Mouse (Mus musculus): ENCODE data around the gene Rxfp2.

Gene Rxfp2

DNA sequence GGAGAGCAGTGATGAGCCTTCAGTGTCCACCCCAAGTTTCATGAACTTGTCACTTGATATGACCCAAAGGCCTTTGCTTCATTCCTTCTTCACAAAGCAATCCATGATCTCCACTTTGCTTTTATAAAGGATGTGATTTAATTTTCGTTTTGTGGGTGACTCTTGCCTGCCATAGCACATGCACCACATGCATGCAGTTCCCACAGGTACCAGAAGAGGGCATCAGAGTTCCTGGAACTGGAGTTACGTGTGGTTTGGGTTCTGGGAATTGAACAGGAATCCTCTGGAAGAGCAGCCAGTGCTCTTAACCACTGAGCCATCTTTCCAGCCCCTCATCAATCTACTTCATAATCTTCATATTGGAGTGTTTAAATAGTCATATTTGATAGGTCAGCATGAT lies 26.1 kb downstream of the Rxfp2 start:
- no peak for DNase-seq (ENCODE audit: low spot score in 2 of 2)

DNA sequence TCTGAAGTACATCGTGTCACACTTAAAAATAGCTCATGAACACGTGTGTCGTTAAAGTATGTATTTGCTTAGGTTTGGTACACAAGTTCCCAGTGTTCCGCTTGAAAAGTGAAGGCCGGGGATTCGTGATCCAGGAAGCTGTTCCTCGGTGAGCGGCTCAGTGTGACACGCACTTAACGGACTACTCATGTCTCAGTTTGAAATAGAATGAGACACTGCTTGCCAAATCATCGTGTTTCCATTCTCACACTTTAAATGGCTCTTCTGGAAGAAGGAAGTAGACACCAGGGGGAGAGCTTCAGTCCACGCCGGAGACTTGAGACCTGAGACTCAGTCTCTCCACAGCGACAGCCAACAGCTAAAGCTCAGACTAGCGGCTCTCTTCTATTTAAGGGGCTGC lies 28.0 kb downstream of the Rxfp2 start:
- DNase-seq (ENCODE audit: low spot score in 2 of 2): no peak

DNA sequence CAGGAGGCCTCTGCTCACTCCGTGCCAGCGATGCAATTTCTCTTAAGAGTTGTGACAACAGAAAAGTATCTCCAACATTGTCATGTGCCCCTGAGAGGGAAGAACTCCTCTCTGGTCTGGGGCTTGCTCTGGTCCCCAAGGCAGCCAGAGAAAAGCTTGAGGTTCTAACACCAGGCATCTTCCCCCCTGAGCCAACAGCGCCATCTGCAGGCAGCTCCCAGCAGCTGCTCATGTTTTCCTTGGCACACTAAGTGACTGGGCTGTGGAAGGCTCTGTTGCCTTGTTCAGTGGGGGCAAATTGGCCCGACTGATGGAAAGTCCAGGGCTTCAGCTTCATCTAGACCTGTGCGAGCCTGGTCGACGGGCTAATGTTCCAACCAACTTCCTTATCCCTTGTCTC lies 31.5 kb downstream of the Rxfp2 start:
- no peak for DNase-seq (ENCODE audit: low spot score in 2 of 2)

DNA sequence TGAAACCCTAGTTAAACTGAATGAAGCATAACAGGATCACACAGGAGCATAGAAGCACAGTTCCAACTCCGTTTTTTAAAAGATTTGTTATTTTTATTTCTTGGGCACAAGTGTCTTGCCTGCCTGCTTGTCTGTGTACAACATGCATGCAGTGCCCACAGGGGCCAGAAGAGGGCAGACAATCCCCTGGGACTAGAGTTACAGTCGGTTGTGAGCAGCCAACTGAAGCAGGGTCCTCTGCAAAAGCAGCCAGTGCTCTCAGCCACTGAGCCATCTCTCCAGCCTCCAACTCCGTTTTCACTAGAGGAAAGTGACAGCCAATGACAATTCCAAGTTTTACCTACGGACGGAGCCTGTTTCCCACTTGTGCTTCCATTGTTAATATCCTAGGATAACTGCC lies 33.4 kb downstream of the Rxfp2 start:
- no peak for DNase-seq (ENCODE audit: low spot score in 2 of 2)

DNA sequence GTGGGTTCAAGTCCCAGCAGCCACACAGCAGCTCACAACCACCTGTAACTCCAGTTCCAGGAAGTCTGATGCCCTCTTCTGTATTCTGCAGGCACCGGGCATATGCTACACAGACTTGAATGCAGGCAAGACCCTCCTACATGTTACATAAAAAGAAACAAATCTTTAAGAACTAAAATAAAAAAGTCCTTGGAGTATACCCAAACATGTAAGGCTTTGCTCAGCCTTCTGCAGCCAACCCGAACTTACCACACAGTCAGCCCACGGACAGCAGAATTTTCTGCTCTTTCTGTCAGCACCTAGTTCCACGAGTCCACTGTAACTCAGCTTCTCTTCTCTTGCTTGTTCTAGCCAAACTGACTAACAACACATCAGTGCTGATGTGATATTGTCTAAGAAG lies 34.8 kb downstream of the Rxfp2 start:
- DNase-seq (ENCODE audit: low spot score in 2 of 2): no peak

DNA sequence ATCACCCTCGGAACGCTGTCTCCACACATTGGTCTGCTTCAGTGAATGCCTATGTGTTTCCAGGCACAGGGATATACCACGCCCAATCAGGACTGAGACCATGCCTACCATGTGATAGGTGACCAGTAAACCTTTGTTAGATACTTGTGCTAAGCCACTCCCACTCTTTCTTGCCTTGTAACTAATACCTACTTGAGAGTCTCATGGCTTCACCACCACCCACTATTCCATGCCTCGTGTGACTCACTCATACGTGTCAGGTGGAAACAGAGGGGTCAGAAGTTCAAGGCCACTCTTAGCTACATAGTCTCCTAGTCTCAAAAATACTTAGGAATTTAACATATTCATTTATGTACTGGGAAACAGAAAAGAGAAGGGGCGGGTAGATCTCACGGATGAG lies 35.5 kb downstream of the Rxfp2 start:
- DNase-seq (ENCODE audit: low spot score in 2 of 2): no peak

DNA sequence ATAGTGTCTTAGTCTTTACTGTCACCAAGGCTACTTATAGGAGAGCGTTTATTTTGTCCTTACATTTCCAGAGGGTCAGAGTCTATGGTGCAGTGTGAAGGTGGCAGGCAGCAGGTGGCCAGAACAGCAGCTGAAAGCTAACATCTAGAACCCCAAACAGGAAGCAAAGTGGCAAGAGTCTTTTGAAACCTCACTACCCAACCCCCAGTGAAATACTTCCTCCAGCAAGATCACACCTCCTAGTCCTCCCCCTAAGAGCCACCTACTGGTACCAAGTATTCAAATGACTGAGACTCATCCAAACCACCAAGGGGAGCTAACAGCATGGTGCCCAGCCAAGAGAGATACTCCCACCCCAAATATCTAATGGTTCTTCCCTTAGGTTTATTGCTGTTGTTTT lies 36.8 kb downstream of the Rxfp2 start:
- DNase-seq (ENCODE audit: low spot score in 2 of 2): no peak

DNA sequence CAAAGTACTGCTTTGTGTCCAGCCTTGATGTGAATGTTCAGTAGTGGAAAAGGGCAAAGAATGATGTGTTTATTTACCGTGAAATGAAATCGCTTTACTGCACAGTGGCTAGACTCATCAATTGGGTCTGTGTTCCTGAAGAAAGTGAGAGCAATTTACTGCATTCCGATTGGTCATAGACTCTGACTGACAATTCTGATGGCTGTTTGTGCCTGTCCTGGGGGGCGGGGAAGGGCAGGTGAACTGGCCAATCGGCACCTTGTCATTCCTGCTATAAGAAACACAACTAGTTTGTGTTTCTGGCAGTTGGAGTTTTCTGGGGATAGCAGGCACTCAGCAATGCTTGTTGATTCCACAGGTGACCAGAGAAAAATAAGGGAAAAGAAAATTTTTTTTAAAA lies 37.6 kb downstream of the Rxfp2 start:
- no peak for DNase-seq (ENCODE audit: low spot score in 2 of 2)

DNA sequence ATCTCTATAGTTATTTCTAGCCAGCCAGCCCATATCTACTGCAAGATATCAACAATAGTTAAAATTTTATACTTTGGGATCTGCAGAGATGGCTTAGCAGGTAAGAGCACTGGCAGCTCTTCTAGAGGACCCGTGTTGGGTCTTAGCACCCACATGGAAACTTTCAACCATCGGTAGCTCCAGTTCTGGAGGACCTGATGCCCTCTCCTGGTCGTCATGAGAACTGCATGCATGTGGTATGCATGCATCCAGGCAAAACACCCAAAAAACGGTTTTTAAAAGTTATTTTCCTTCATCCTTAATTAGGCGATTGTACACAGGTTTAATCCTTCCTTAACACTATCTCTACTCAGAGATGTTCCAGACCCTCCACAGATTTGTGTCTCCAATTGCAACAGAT lies 40.4 kb downstream of the Rxfp2 start:
- DNase-seq (ENCODE audit: low spot score in 2 of 2): no peak

DNA sequence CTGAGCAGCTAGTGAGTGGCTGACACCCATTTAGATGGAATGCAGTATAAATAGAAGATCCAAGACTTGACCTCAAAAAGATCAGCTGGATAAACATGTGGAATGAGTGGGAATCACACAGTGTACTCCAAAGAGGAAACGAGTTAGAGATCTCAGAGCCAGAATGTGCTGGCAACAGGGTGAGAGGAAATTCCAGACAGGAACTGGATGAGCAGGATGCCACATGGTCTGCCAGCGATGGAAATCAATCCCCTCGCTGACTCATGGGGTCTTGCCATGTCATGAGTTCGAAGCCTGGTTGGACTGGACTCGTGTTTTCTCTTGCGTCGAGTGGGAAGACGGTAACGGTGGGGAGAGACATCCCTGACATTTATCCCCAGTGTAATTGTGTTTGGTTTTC lies 41.0 kb downstream of the Rxfp2 start:
- no peak for DNase-seq (ENCODE audit: low spot score in 2 of 2)

DNA sequence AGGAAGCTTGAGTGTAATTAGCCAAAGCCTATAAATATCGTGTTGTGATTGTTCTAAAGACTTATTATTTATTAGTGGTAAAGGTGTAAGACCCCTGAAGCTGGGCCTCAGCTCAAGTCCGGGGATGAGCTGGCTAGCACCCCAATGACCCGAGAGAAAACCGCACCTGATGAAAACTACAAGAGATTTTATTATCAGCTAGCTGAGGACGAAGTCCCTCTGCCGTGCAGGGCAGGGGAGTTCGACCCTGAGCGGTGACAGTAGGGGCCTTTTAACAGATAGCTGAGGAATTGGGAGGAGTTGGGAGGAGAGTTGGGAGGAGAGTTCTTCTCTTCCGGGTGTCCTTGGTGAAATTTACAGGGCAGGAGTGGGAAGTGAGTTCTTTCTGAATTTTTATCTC lies 42.6 kb downstream of the Rxfp2 start:
- DNase-seq (ENCODE audit: low spot score in 2 of 2): no peak

DNA sequence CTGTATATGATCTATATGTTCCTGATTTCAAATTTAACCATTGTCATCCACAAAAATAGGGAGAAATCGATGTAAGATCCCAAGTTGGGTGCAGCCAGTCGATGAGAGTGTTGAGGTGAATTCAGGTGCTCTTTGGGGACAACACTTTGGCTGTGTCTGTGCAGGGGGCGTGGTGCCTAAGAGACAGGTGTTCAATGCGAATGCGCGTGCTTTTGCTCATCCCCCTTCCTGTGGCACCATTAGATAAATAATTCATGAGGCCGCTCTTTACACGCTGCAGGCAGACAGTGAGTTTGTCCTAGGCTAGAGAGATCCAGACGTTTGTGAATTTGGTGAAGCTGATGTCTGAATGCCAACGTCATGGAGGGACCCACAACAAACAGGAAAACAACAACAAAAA lies 45.8 kb downstream of the Rxfp2 start:
- no peak for DNase-seq (ENCODE audit: low spot score in 2 of 2)

DNA sequence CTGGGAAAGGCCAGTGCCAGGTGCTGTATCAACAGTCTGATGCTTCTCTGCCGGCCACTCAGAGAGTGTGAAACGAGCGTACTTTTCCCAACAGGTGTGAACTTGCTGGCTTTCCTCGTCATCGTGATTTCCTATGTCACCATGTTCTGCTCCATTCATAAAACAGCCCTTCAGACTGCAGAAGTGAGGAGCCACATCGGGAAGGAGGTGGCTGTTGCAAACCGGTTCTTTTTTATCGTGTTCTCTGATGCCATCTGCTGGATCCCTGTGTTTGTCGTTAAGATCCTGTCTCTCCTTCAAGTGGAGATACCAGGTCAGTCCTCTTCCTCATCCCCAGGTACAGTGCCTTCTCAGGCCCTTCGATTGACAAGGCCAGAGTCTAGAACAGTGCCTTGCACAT lies 51.6 kb downstream of the Rxfp2 start:
- DNase-seq (ENCODE audit: low spot score in 2 of 2): no peak

DNA sequence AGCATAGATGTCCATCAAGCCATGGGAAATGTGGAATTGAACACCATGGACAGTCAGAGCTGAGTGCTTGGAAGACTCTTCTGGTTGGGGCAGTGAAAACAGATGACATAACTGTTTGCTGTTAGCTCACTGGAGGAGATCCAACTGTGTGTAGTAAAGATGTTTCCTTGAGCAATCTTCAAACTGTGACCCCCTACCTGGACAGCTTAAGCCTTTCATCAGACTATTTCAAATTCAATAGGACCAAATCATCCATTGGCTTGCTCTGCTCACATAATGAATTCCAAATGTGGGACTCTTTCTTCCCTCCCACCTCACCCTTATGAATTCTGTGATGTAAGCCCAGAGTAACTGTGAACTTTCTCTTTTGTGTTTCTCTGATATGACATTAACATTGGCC lies 53.3 kb downstream of the Rxfp2 start:
- no peak for DNase-seq (ENCODE audit: low spot score in 2 of 2)

DNA sequence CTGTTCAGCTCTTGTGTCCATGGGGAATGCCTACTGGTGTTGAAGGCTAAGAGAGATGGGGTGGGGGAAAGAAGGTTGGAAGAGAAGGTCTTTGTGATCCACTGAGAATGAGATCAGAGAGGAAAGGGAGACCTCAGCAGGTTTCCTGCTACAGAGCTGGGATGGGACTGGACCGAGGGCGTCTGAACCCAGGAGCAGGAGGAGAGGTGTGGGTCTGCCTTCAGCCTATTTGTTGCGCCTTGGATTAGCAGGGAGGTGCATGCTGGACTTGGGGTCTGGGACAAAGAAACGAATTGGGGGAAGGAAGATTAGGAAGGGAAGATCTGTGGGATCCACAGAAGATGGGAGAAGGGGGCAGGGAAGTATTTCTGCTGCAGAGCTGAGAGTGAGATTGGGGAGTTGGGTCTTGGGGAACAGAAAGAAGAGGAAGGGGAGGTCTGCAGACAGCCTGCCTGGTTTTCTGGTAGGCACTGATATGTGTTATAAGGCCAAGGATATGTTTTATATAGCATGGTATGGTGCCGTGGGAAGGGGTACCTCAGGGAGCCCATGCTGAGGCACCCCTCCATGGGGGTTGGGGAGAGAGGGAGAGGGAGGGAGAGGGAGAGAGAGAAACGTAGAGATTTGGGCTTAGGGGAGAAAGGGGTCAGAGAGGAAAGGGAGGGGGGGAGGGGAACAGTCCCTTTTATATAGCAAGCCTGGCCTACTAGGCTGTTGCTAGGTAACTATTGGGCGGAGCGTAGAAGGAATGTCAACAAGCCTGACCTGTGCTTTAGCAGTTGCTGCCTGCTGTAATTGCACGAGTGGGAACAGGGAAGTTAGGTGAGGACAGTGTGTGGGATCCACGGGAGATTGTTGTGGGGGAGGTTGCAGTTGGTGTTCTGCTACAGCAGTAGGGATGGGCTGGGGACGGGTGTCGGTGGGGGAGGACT lies 61.7 kb downstream of the Rxfp2 start:
- DNase-seq (ENCODE audit: low spot score in 2 of 2): no peak

DNA sequence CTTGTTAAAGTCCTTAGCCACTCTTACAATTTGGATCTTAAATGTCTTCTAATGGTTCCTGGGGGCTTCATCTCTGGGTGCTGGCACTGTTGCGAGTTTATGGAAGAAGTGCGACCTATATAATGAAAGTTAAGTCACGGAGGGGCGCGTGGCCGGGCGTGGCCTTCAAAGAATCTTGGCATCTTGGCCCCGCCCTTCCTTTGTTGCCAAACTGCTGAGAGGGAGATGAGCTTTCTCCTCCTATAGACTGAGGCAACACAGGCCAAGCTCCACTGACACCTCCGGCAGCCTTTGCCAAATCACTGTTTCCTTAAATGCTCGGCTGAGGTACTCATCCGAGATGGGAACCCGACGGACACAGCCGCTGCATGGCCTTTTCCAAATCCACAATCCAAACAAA lies 64.2 kb downstream of the Rxfp2 start:
- DNase-seq (ENCODE audit: low spot score in 2 of 2): no peak

DNA sequence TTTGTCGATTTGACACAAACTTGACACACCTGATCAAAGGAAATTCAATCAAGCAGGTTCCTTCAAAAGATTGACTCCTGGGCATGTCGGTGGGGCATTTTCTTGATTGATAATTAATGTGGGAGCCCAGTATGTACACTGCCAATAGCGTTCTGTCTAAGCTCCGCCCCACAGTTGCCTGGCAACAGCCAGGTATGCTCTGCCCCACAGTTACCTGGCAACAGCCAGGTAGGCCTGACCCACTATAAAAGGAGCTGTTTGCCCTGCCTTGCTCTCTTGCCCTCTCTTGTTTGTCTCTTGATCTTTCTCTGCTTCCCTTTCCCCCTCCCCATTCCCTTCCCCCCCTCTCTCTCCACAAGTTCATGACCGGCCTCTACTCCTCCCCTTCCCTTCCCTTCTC lies 64.7 kb downstream of the Rxfp2 start:
- no peak for DNase-seq (ENCODE audit: low spot score in 2 of 2)

DNA sequence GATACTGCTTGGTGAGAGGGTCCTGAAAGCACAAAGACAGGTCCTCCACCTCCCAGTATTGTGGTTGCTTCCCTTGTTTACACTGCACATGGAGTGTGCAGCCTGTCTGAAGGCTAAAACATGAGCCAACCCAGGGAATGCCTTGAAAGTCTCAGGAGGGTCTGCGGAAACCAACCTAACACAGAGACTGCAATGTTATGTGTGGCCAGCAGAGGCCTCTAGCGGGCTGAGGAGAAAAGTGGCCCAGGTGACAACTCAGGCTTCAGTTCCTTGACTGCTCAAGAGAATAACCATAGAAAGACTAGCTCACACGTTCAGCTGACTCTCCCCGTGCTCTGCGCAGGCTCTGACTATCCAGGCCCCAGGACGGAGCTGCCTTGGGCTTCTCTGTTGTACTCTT lies 79.1 kb downstream of the Rxfp2 start:
- DNase-seq (ENCODE audit: low spot score in 2 of 2): peak in 1 of 2 experiments; percentile 36

DNA sequence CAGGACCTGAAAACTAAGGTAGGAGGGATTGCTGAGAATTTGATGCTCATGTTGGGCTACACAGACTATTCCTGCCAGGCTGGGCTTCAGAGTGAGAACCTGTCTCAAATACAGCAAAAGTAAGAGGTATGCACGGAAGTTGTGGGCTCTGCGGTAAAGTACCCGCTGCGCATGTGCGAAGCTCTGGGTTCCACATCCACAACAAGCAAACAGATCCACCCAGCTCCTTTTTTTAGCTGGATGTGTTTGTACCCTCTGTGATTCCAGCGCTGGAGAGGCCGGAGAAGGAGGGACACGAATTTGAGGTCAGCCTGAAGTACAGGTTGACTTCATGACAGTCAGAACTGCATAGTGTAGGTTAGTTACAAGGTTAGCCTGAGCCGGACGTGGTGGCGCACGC lies 80.3 kb downstream of the Rxfp2 start:
- DNase-seq (ENCODE audit: low spot score in 2 of 2): no peak

DNA sequence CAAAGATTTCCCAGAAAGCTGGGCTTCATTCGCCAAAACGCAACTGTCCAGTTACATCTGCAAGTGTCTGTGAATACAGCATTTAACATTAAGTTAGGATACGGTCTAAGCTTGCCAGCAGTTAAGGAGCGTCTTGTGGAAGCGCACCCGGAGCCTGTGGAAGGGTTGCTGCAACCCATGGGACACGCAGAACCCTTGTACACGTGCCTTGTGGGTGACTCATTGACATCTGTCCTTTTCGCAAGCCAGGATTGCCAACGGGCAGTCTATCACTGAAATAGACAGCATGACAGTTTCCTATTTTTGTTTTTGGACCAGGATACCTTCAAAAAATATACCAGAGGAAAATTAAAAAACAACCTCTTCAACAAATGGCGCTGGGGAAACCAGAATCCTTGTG lies 83.3 kb downstream of the Rxfp2 start:
- no peak for DNase-seq (ENCODE audit: low spot score in 2 of 2)

DNA sequence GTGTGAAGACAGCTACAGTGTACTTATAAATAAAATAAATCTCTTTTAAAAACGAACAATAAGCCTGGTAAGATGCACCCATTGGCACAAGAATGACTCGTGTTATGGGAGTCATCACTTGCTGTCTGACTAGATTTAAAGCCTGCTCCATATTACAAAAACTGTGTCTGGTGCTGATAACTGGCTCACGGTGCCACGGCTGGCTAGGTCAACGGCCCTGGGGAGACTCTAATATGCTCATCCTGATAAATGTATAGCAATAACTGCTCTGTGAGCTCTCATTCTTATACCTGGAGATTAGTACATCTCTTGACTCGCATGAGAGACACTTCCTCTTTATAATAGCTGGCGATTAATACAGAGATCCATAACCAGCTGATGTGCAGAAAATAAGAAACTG lies 87.9 kb downstream of the Rxfp2 start:
- no peak for DNase-seq (ENCODE audit: low spot score in 2 of 2)

DNA sequence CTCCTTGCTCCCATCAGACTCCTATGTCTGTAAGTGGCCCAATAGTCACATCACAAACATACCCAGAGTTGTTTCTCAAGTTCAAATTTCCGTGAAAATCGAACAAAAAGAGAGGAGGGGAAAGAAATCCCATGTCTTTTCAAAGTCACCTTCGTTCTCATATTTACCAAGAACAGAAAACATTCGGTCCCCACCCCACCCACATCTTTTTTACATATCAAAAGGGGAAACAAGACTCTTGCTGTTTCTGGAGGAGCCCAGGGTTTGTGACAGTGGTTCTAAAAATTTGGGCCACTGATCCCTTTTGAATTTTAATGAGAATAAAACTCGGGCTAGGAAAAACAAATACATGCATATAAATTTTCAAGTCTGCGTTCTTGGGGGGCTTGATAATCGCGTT lies 92.8 kb downstream of the Rxfp2 start:
- DNase-seq (ENCODE audit: low spot score in 2 of 2): no peak

DNA sequence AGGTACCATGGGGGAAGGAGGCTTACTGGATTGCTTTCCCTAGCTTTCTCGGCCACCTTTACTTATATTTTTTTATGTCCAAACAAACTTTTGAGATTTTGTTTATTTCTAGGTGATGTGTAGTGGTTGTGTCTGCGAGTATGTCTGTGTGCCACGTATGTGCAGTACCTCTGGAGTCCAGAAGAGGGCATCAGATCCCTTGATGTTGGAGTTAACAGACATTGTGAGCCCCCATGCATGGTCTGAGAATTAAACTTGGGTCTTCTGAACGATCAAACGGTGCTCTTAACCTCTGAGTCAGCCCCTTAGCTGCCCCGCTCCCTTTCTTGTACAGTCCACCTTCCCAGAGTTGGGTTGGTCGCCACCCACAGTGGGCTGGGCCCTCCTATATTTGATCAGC lies 95.5 kb downstream of the Rxfp2 start:
- no peak for DNase-seq (ENCODE audit: low spot score in 2 of 2)

DNA sequence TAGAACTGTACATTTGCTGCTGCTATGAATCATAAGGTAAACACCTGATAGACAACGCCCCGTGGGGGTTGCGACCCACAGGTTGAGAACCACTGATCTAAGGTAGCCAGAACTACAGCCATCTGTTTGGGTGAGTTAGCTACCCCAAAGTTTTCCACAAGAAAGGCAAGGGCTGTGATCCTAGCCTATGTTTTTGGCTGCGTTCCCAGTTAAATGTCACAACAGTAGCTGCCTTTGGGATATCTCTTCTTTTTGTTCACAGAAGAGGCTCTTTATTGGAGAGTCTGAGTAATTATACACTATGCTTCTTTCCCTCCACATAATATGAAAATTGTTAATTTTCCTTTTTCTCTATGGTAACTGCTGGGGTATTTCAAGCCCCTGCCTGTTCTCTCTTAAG lies 96.3 kb downstream of the Rxfp2 start:
- DNase-seq (ENCODE audit: low spot score in 2 of 2): no peak

All from heart, adult 9 months (tissue).